Mouse (Mus musculus) lung, postnatal 0 days (tissue): ENCODE results near the gene Gtf2h3.

Source experiments
- CTCF ChIP-seq: IDR thresholded peaks from 2 replicates; pipeline ENCODE4 v1.5.1; 2016; ENCODE audit warnings: antibody characterized with exemption, mild to moderate bottlenecking
- EP300 ChIP-seq: IDR thresholded peaks from 2 replicates; pipeline ENCODE4 v1.6.1; 2016; ENCODE audit warnings: antibody characterized with exemption, mild to moderate bottlenecking, control low read depth

- peak; percentile 37 for TF ChIP-seq CTCF
- no peak for TF ChIP-seq EP300
Observed at GRCm38 (mm10) chr5:124536776-124537175, 42.2 kb upstream of the Gtf2h3 start.
